Mouse (Mus musculus) megakaryocyte, embryonic 14.5 days (primary cell): ENCODE measurements around the gene Ahnak2. TPM values are rescaled to one million over a fixed set of nuclear protein-coding genes. Genes with fewer than 3 reads are reported as not detected.

Experiments used
- H3K27me3 ChIP-seq: replicated peaks from 2 replicates; pipeline ENCODE3; 2012; ENCODE audit warnings: inconsistent platforms
- H3K36me3 ChIP-seq: replicated peaks from 2 replicates; pipeline ENCODE3; 2012; ENCODE audit warnings: low read length, inconsistent platforms, mixed read lengths
- H3K4me1 ChIP-seq: 2 replicates; pipeline ENCODE4 v1.6.1; 2012; ENCODE audit warnings: inconsistent platforms
- H3K4me3 ChIP-seq: replicated peaks from 2 replicates; pipeline ENCODE3; 2012; ENCODE audit warnings: moderate library complexity, mild to moderate bottlenecking, inconsistent platforms
- H3K9me3 ChIP-seq: 2 replicates; pipeline ENCODE4 v1.6.1; 2012; ENCODE audit warnings: inconsistent platforms
- FLI1 ChIP-seq: IDR thresholded peaks from 2 replicates; pipeline ENCODE4 v1.6.1; 2012; ENCODE audit warnings: low read length, inconsistent platforms, mixed read lengths
- GATA1 ChIP-seq: IDR thresholded peaks from 3 replicates; pipeline ENCODE4 v1.6.1; 2012; ENCODE audit warnings: mixed read lengths, low read length, inconsistent platforms, borderline replicate concordance
- polyA plus RNA-seq: library from polyadenylated mRNA; stranded (reverse); fragments of >175 nt; gene quantifications from 2 replicates; pipeline ENCODE4 v1.2.3, GENCODE M21; 2012; ENCODE audit warnings: low replicate concordance; ENCODE audit not compliant: insufficient read depth

Ahnak2 gene
- polyA plus RNA-seq, 1 experiment, result 3.3 TPM

- Histone ChIP-seq H3K4me3 (no peak overlapping the region), H3K36me3 (peaks cover 39% of the 10 kb centered on the region), H3K9me3 (no peaks in the 10 kb centered on the region), H3K27me3 (peaks cover 92% of the 10 kb centered on the region), H3K4me1 (peaks cover 6% of the 10 kb centered on the region; the same call in 1 of the 2 replicates)
- TF ChIP-seq FLI1 (no peak), GATA1 (no peak)
These were observed 64.7 kb downstream of the Ahnak2 start for GRCm38 (mm10) chr12:112737761-112738160.

DNA sequence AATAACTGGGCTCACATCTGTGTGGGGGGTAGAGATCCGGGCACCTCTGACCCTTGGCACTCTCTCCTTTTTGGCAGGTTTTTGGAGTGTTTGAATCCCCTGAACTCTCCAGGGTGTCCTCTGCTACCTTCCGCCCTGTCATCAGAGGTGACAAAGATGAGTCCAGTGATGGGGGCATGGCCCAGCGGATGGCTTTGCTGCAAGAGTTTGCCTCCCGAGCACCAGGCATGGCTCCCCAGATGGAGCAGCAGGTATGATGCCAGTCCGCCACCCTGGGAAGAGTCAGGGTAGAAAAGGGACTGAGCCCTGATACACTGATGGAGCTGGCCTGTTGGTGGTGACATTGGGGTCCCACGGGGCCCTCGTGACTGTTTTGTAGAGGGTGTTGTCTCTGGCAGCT, 65.4 kb downstream of the Ahnak2 start:
- H3K27me3 ChIP-seq, result peaks cover 91% of the 10 kb centered on the region
- TF ChIP-seq GATA1 (no peak), FLI1 (no peak)
- H3K4me1 ChIP-seq, result no peaks in the 10 kb centered on the region
- H3K9me3 ChIP-seq, result no peaks in the 10 kb centered on the region
- no peak overlapping the region for H3K4me3 ChIP-seq
- peaks cover 42% of the 10 kb centered on the region for H3K36me3 ChIP-seq

DNA sequence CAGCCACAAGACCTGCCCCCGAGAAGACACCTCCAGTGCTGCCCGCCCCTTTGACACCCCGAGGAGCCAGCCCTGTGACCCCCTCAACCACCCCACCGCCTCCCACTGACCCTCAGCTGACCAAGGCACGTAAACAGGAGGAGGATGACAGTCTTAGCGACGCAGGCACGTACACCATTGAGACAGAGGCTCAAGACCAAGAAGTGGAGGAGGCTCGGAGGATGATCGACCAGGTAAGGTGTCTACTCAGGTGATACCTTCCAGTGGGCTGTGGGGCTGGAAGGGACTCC, 65.9 kb downstream of the Ahnak2 start:
- Histone ChIP-seq H3K4me3 (no peak overlapping the region), H3K36me3 (peaks cover 47% of the 10 kb centered on the region), H3K9me3 (no peaks in the 10 kb centered on the region), H3K4me1 (no peaks in the 10 kb centered on the region), H3K27me3 (peaks cover 91% of the 10 kb centered on the region)
- TF ChIP-seq FLI1, result no peak
- no peak for TF ChIP-seq GATA1

- Histone ChIP-seq H3K36me3 (peaks cover 48% of the 10 kb centered on the region), H3K4me3 (no peak overlapping the region), H3K27me3 (peaks cover 91% of the 10 kb centered on the region), H3K9me3 (no peaks in the 10 kb centered on the region), H3K4me1 (no peaks in the 10 kb centered on the region)
- TF ChIP-seq FLI1, result no peak
- no peak for TF ChIP-seq GATA1
These were observed 66.4 kb downstream of the Ahnak2 start for GRCm38 (mm10) chr12:112735896-112736635.

GRCm38 (mm10) chr12:112734881-112735655, 67.4 kb downstream of the Ahnak2 start:
- H3K36me3 ChIP-seq, result peaks cover 48% of the 10 kb centered on the region
- H3K4me3 ChIP-seq, result no peak overlapping the region
- no peak for TF ChIP-seq FLI1
- no peak for TF ChIP-seq GATA1
- no peaks in the 10 kb centered on the region for H3K4me1 ChIP-seq
- H3K9me3 ChIP-seq, result no peaks in the 10 kb centered on the region
- peaks cover 92% of the 10 kb centered on the region for H3K27me3 ChIP-seq

- Histone ChIP-seq H3K27me3 (peaks cover 93% of the 10 kb centered on the region), H3K9me3 (no peaks in the 10 kb centered on the region), H3K36me3 (peaks cover 48% of the 10 kb centered on the region), H3K4me1 (no peaks in the 10 kb centered on the region), H3K4me3 (no peak overlapping the region)
- no peak for TF ChIP-seq GATA1
- TF ChIP-seq FLI1, result no peak
These were observed 68.2 kb downstream of the Ahnak2 start for GRCm38 (mm10) chr12:112734108-112734820.

GRCm38 (mm10) chr12:112732591-112732990, 69.9 kb downstream of the Ahnak2 start:
- Histone ChIP-seq H3K4me3 (no peak overlapping the region), H3K36me3 (peaks cover 33% of the 10 kb centered on the region), H3K4me1 (no peaks in the 10 kb centered on the region), H3K27me3 (peaks cover 92% of the 10 kb centered on the region), H3K9me3 (no peaks in the 10 kb centered on the region)
- no peak for TF ChIP-seq GATA1
- TF ChIP-seq FLI1, result no peak

DNA sequence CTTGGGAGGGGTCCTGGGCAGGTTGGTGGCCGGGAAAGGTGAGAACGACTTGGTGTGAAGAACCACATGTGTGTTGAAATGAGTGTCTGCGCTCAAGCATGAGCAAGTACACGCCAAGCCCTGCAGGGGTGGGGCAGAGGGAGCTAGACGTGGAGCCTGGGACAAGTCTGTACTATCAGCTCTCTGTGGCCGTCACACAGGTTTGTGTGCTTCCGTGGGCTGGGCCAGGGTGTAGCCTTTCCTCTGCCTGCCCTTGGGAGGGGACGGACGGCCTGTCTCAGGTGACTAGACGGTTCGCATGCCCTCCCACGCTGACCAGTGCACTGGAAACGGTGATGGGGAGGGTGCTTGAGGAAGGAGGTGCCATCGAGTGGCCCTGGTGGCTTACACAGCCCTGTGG, 71.6 kb downstream of the Ahnak2 start:
- TF ChIP-seq FLI1 (no peak), GATA1 (no peak)
- Histone ChIP-seq H3K9me3 (no peaks in the 10 kb centered on the region), H3K4me1 (no peaks in the 10 kb centered on the region), H3K27me3 (peaks cover 93% of the 10 kb centered on the region), H3K36me3 (peaks cover 16% of the 10 kb centered on the region), H3K4me3 (peak overlapping the region; percentile 44)

DNA sequence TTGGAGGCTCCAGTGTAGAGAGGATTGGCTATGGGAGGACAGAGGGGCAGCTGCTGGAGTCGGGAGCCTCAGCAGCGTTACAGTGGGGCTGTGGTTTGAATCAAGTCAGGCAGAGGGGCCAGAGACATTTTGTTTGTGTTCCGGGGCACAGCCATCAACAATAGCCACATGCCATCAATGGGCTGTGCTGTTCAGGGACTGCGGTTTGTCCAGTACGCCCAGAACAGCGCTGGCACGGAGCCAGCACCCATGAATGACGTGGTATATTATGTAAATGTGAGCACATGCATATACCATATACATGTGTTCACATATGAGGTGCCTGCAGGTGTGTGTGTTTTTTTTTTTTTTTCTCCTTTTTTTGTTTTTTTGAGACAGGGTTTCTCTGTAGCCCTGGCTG, 74.7 kb downstream of the Ahnak2 start:
- no peak overlapping the region for H3K4me3 ChIP-seq
- H3K36me3 ChIP-seq, result peaks cover 9% of the 10 kb centered on the region
- H3K4me1 ChIP-seq, result peaks cover 11% of the 10 kb centered on the region
- H3K9me3 ChIP-seq, result no peaks in the 10 kb centered on the region
- TF ChIP-seq GATA1 (no peak), FLI1 (no peak)
- peaks cover 97% of the 10 kb centered on the region for H3K27me3 ChIP-seq
